Mouse (Mus musculus) midbrain, postnatal 0 days (tissue): Measurements from ENCODE around the gene Lztfl1. TPM values are rescaled to one million over a fixed set of nuclear protein-coding genes. Genes with fewer than 3 reads are reported as not detected.
"Not testable (repeated sequence)": the region's sequence is repeated elsewhere in the genome, so short reads cannot be mapped to it uniquely, and the experiment has no call there.

ENCODE experiments used
- ATAC-seq: fragments of 200-750 bp; cut with Nextera tagmentation; 2 replicates; pipeline ENCODE4 v1.8.0; 2017; ENCODE audit warnings: moderate number of reproducible peaks, mild to moderate bottlenecking, moderate TSS enrichment, moderate library complexity; ENCODE audit not compliant: low FRiP score
- DNase-seq: peaks from one replicate; pipeline ENCODE4 v3.0.0-alpha.2; 2015; ENCODE audit warnings: low spot score
- H3K27ac ChIP-seq: fragments of 300-500 bp; sonication (generic); 2 replicates; pipeline ENCODE4 v1.5.1; 2014; ENCODE audit warnings: low read depth, mild to moderate bottlenecking, low read length, mixed read lengths
- H3K27me3 ChIP-seq: fragments of 300-500 bp; sonication (generic); 2 replicates; pipeline ENCODE4 v1.6.1; 2014; ENCODE audit warnings: low read length, control low read depth, mixed read lengths; ENCODE audit not compliant: insufficient read depth
- H3K36me3 ChIP-seq: fragments of 300-500 bp; sonication (generic); 2 replicates; pipeline ENCODE4 v1.6.1; 2014; ENCODE audit warnings: low read length, control low read depth, mixed read lengths; ENCODE audit not compliant: insufficient read depth
- H3K4me1 ChIP-seq: fragments of 300-500 bp; sonication (generic); 2 replicates; pipeline ENCODE4 v1.6.1; 2014; ENCODE audit warnings: mild to moderate bottlenecking, control low read depth, antibody characterized with exemption, low read length, mixed read lengths; ENCODE audit not compliant: insufficient read depth
- H3K4me2 ChIP-seq: fragments of 300-500 bp; sonication (generic); 2 replicates; pipeline ENCODE4 v1.6.1; 2014; ENCODE audit warnings: low read depth, mild to moderate bottlenecking, low read length, mixed read lengths; ENCODE audit not compliant: poor library complexity, severe bottlenecking
- H3K4me3 ChIP-seq: fragments of 300-500 bp; sonication (generic); 2 replicates; pipeline ENCODE4 v1.5.1; 2014; ENCODE audit warnings: low read depth, mild to moderate bottlenecking, low read length, moderate library complexity
- H3K9ac ChIP-seq: fragments of 300-500 bp; sonication (generic); replicated peaks from 2 replicates; pipeline ENCODE4 v1.6.1; 2014; ENCODE audit warnings: mild to moderate bottlenecking, low read length, moderate library complexity, mixed read lengths; ENCODE audit not compliant: poor library complexity, severe bottlenecking
- H3K9me3 ChIP-seq: fragments of 300-500 bp; sonication (generic); 2 replicates; pipeline ENCODE4 v1.6.1; 2016; ENCODE audit warnings: low read length, control low read depth
- CTCF ChIP-seq: IDR thresholded peaks from 2 replicates; pipeline ENCODE4 v1.5.1; 2016; ENCODE audit warnings: antibody characterized with exemption, mild to moderate bottlenecking
- WGBS: fragments of 180-500 bp; shearing (Covaris S2); extraction: QIAGEN DNeasy Blood & Tissue Kit; methylation state at CpG from one replicate; pipeline ENCODE4 v1.1.7; 2014; 5-methylcytosine and 5-hydroxymethylcytosine counted together
- polyA plus RNA-seq: library from polyadenylated mRNA; unstranded; fragments of >200 nt; fragmentation: Nextera tagmentation; extraction: Ambion mirVana; gene quantifications from 2 replicates; pipeline ENCODE4 v1.2.1, GENCODE M21; 2015
- total RNA-seq: library from RNA; depleted of rRNA; stranded (reverse); fragments of >200 nt; gene quantifications from 2 replicates; pipeline ENCODE4 v1.2.3, GENCODE M21; 2014

The Lztfl1 gene
- total and polyA plus RNA-seq, 2 experiments from 2014 or later = 35.4 to 47.3 TPM

GRCm38 (mm10) chr9:123678327-123679105 lies 39.0 kb downstream of the Lztfl1 start, which contains the start of the genes Ccr9 and Slc6a20a:
Ccr9 (plus strand) TSS chr9:123678439.
Slc6a20a (minus strand) TSS chr9:123678885.
- ATAC-seq = peak; percentile 34; the same call in 1 of the 2 replicates
- Histone ChIP-seq H3K36me3 (no peaks in the 10 kb centered on the region), H3K27ac (no peak within 1 kb of the TSS; the same call in 1 of the 2 replicates), H3K9me3 (no peaks in the 10 kb centered on the region), H3K4me2 (peak within 1 kb of the TSS; percentile 84), H3K9ac (peak within 1 kb of the TSS; percentile 54), H3K4me3 (peak within 1 kb of the TSS; percentile 49), H3K27me3 (peaks cover 12% of the 10 kb centered on the region; the same call in 1 of the 2 replicates), H3K4me1 (no peaks in the 10 kb centered on the region)
- DNase-seq = no peak
- WGBS = under 1% methylated on average over 72 of the region's 73 CpGs
- TF ChIP-seq CTCF = no peak

DNA sequence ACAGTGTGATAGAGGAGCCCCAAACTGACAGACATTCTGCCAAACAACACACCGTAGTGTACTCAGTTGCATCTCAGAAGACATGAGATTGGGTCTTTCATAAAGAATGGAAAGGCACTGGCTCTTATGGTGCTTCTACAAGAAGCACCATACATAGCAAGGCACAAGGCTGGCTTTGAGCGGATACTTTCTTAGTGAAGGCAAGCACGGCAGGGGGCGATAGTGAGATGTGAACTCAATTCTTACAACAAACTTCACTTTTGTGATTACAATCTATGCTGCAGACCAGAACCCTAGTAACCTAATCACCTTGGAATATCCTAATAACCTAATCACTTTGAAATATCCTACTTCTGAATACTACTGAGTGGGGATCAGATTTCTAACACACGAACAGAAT lies 51.9 kb downstream of the Lztfl1 start:
- H3K36me3 ChIP-seq = no peaks in the 10 kb centered on the region
- ATAC-seq (no peak), DNase-seq (peak; percentile 9)
- no peaks in the 10 kb centered on the region for H3K27me3 ChIP-seq
- H3K4me1 ChIP-seq = no peaks in the 10 kb centered on the region
- H3K4me3 ChIP-seq = no peak overlapping the region
- H3K9me3 ChIP-seq = no peaks in the 10 kb centered on the region
- H3K27ac ChIP-seq = no peak overlapping the region
- WGBS = 64% methylated on average over 5 of the region's 5 CpGs
- TF ChIP-seq CTCF = peak; percentile 51
- no peak overlapping the region for H3K4me2 ChIP-seq
- H3K9ac ChIP-seq = no peak overlapping the region

GRCm38 (mm10) chr9:123659986-123660676 lies 57.4 kb downstream of the Lztfl1 start:
- H3K9me3 ChIP-seq, H3K27me3 ChIP-seq, H3K4me1 ChIP-seq, ATAC-seq, H3K4me2 ChIP-seq, H3K9ac ChIP-seq, H3K36me3 ChIP-seq, H3K27ac ChIP-seq, H3K4me3 ChIP-seq: not testable (repeated sequence)
- WGBS = 74% methylated on average over 16 of the region's 18 CpGs
- DNase-seq = peak; percentile 23

DNA sequence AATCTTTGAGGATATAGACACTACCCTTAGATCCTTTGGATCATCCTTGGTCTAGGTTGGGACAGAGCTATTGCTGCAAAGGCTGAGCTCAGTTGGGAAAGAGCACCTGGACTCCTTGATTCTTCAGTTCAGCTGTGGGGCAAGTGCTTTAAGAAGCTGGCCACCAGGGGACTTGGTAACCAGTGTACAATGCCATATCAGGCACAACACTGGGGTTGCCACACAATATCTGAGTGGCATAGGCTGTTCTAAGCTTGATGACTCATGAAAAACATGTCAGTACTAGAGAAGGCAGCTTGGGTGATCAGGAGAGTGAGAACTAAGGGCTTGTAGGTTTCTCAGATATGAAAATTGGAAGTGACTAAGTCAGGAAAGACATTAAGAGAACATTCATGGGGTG lies 58.5 kb downstream of the Lztfl1 start:
- Histone ChIP-seq H3K4me2 (no peak overlapping the region), H3K4me1 (no peaks in the 10 kb centered on the region), H3K27ac (no peak overlapping the region), H3K9me3 (no peaks in the 10 kb centered on the region), H3K27me3 (no peaks in the 10 kb centered on the region), H3K4me3 (no peak overlapping the region), H3K36me3 (no peaks in the 10 kb centered on the region), H3K9ac (no peak overlapping the region)
- TF ChIP-seq CTCF = no peak
- ATAC-seq (no peak), DNase-seq (no peak)

DNA sequence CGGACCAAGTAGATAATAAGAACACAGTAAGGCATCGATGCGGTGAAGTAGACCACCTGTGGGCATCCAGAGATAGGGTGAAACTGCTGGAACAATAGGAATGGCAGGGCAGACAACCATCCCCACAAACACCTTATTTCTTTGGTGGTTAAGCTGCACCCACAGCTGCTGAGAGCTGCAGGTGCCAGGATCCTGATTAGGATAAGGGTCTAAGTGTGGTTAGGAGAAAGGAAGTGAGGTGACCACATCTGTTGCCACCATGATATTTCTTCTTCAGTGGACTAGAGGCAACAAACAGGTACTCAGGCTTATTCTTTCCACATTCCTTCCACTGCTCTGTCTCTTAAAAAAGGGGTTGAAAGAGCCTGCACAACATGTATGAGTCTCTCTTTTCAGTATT lies 60.0 kb downstream of the Lztfl1 start:
- Histone ChIP-seq H3K9ac (no peak overlapping the region), H3K36me3 (no peaks in the 10 kb centered on the region), H3K4me3 (no peak overlapping the region), H3K9me3 (no peaks in the 10 kb centered on the region), H3K27ac (no peak overlapping the region), H3K4me1 (no peaks in the 10 kb centered on the region), H3K4me2 (no peak overlapping the region), H3K27me3 (no peaks in the 10 kb centered on the region)
- no peak for TF ChIP-seq CTCF
- no peak for ATAC-seq
- 86% methylated on average over 3 of the region's 3 CpGs for WGBS
- DNase-seq = no peak

DNA sequence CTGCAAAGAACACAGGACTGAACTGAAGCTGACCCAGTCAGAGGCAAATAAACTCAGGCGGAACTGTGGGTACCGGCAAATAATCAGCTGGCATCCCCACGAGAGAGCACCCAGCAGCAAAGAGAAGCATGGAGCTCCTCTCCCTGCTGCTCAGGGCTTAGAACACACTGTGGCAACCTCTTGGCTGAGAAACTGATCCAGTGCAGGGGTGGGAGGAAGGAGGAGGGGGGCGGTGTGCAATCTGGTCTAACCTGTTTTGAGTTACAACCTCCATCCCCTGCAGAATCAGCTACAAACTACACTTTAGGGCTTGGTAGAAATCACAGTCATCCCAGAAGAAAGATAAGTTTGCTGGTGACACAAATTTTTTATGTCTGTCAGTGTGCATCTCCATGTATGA lies 66.1 kb downstream of the Lztfl1 start:
- H3K27me3 ChIP-seq = no peaks in the 10 kb centered on the region
- no peak overlapping the region for H3K4me2 ChIP-seq
- H3K4me1 ChIP-seq = no peaks in the 10 kb centered on the region
- no peaks in the 10 kb centered on the region for H3K36me3 ChIP-seq
- TF ChIP-seq CTCF = no peak
- DNase-seq (no peak), ATAC-seq (no peak)
- H3K27ac ChIP-seq = no peak overlapping the region
- no peak overlapping the region for H3K4me3 ChIP-seq
- H3K9ac ChIP-seq = no peak overlapping the region
- no peaks in the 10 kb centered on the region for H3K9me3 ChIP-seq
- 48% methylated on average over 4 of the region's 4 CpGs for WGBS
